Mouse (Mus musculus) spleen, postnatal 36 days (tissue): ENCODE data around the gene Igfbp2.
A peak's percentile ranks its signal among the peaks of the same experiment; 100 is the strongest.

Experiments
- DNase-seq, 2 experiments: peaks; one replicate each; pipeline ENCODE4 v3.0.0; 2022; ENCODE audit warnings: low spot score in 2 of 2, mixed read lengths in 1 of 2

Igfbp2 gene

GRCm38 (mm10) chr1:72855729-72856128, 31.4 kb downstream of the Igfbp2 start:
- DNase-seq = no peak

GRCm38 (mm10) chr1:72856209-72856909, 32.1 kb downstream of the Igfbp2 start:
- DNase-seq = no peak

DNA sequence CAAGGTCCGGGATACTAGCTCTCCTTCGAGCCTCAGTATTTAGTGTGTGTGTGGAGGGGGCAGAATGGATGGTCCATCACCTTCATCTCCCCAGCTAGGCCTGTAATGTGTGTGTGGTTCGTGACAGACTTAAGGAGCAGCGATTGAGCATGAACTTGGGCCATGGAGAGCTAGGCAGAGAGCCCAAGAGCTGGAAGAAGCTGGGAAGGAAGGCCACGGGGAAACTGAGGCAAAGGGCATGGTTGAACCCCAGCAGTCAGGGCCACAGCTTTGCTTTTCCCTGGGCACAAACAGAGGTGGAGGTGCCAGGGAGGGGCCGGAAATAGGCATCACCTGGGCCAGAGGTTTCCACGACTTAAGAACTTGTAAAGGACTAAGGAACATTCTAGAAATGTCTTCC, 32.8 kb downstream of the Igfbp2 start:
- no peak for DNase-seq

GRCm38 (mm10) chr1:72857631-72858030, 33.3 kb downstream of the Igfbp2 start:
- no peak for DNase-seq

GRCm38 (mm10) chr1:72858286-72858685, 34.0 kb downstream of the Igfbp2 start:
- no peak for DNase-seq

GRCm38 (mm10) chr1:72858874-72859273, 34.6 kb downstream of the Igfbp2 start:
- no peak for DNase-seq

DNA sequence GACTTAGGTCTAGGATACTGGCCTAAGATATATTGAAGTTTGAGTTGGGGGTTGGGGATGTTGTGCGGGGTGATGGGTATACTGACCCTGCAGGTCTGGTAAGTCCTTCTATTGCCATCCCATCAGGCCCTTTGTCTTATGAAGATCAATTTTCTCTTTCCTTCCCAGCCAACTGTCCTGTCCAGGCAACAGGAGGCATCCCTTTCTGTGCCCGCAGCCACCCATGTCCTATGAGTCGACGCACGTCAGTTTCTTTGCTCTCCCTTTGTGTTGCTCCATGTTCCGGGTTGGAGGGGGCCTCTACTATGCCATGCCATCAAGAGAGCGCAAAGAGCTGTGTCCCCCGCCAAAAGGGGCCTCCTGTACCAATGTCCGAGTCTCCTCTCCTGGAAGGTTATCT, 35.7 kb downstream of the Igfbp2 start:
- DNase-seq = no peak

DNA sequence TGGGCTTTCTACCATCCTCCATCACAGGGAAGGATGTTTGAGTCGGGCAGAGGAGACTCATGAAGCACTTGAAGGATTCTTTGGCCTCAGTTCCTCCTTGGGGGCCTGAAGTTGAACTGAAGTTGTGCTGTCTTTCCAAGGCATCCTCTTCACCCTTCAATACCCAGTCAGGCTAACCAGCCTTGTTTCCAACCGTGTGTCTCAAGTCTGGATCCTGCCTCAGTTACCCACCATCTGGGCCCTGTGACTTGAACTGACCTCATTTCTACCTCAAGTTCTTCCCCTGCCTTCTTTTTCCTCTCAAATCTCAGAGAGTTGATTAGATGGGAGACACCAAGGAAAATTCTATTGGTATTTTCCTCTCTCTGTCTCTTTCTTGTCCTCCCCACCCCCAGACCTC, 36.2 kb downstream of the Igfbp2 start:
- no peak for DNase-seq

- DNase-seq = no peak
Measured at GRCm38 (mm10) chr1:72861702-72862101, 37.4 kb downstream of the Igfbp2 start.

GRCm38 (mm10) chr1:72862248-72862647, 37.9 kb downstream of the Igfbp2 start:
- DNase-seq = no peak

- no peak for DNase-seq
Measured at GRCm38 (mm10) chr1:72863692-72864091, 39.4 kb downstream of the Igfbp2 start.

DNA sequence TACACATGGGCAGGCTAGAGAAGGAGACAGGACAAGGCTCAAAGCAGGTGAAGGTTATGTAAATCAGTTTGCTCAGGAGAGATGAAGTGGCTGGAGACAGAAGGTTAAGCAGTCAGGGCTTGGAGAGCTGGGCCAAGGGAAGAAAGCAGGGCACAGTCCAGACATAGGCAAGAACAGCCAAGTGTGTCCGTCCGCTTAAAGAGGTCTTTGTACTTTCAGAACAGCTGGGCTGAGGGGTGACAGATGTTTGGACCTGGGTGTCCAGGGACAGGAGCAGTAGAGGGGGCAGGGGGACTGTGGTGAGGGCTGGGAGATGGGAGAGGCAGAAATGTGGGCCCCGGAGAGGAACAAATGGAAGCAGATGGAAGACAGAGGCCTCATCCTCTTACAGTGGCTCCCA, 40.0 kb downstream of the Igfbp2 start:
- no peak for DNase-seq

DNA sequence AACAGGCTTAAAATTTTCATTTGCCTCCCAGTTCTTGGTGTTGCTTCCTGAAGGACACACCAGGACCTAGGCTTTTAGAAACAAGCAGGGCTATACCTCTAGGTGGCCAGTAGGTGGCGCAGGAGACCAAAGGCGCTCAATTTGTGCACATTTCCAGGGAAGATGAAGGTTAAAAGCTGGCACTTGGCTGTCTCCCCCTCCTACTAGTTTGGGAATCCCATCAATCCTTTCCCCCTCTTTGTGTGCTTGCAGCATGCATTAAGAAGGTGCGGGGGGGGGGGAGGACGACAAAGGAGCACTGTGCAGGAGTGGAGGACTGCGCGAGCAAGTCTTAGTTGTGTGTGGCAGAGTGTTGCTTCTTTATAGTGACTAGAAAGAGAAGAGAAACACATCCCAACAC, 41.6 kb downstream of the Igfbp2 start:
- DNase-seq = peak in 1 of 2 experiments; percentile 21

GRCm38 (mm10) chr1:72866417-72866816, 42.1 kb downstream of the Igfbp2 start:
- DNase-seq = no peak

DNA sequence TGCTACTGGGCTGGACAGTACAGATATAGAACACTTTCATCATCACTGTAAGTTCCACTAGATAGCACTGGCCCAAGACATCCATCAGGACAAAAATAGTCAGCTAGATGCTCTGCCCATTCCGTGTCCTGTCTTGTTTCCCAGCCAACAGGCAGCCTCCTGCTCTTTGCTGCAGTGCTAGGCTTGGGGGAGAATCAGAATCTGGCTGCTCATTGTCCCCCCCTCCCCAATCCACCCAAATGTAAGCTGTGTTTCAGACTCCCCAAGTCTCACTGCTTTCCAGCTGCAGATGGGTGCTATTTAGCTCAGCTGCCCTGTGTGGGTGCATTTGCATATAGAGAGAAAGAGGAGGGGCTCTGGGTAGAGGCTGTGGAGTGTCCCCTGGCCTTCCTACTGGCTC, 43.0 kb downstream of the Igfbp2 start:
- no peak for DNase-seq

DNA sequence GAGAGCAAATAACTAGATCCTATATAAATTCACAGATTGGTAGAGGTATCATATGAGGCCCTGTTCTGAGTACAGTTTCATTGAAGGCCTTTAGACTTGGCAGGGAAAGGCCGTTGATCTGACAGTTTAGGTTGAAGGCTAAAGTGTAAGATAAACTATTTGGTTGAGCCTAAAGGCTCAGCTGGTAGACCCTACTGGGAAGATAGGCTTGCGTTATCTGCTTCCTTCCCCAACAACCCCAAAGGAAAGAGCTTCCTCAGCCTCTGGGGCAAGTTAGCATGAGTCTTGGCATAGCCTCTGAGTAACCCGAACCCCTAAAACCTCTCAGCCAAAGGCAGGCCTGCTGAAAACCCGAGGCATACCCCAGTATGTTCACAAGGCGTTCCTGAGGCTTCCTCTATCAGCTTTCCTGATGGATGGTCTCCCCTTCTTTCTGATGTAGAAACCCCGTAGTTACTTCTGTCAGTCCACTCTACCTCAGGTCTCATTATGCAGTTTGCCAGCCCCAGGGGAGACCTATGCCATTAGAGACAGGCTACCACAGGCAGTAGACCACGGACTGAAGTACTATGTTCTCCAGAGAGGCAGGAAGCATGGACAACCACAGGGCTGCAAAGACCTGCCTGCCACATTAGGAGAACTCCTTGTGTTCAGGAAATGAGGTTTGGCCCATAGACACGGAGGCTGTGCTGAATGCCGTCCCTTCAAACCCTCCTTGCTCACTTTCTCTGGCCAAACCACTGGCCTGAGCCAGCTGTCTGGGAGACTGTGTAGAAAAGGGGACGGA, 44.3 kb downstream of the Igfbp2 start:
- no peak for DNase-seq

DNA sequence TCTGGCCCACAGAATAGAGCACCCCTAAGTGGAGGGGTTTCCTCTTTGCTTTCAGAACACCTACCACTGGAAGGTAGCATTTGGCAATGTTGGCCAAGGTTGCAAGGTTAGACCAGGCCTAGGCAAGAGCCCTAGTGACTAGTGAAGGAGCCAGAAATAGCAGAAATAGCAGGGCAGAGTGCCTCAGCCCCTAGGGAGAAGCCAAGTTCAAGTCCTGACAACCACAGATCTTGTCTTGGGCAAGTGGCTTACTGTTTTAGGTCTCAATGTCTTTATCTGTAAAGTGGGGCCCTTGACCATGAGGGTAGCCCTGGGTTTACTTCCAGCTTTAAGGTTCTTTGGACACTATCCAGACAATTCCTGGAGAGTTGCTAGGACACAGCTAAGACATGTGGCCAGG, 45.0 kb downstream of the Igfbp2 start:
- no peak for DNase-seq

DNA sequence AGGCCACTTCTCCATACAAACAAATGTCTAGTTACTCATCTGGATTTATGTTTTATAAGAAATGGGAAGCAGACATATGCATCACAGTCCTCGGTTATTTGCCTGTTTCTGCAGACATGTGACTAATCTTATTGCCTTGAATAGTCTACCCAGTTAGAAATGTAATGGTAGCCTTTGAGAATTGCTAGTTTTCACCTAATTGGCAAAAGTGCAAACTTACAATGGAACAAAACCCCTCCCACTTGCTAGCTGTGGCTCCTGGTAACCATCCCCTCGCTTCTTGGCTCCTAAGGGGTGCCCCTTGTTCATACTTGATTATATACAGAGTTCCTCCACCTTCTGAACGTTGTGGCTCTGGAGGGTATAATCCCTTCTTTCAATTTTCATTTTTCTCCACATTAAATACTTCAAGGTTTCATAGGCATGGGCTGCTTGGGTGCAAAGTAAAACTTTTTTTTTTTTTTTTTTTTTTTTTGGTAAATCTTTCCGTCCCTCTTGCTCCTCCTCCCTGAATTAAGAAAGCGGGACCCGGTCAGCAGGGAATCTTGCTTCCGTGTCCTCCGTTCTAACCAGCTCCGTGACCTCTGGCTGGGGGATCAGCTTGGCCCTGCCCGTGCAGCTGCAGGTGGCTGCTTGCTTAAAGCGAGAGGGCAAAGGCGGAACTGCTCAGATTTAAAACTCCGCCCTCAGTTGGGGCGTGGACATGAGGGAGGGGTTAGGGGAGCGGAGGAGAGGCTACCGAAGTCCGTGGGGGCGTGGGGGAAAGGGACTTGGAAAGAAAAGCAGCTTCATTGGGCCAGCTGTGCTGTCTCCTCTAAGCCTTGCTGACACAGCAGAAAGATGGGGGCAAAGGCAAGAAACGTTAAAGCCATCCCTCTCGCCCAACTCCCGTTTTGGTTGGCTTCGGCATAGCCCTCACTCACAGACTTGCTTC, 45.6 kb downstream of the Igfbp2 start:
- peak; percentile 63 to 66 for DNase-seq

DNA sequence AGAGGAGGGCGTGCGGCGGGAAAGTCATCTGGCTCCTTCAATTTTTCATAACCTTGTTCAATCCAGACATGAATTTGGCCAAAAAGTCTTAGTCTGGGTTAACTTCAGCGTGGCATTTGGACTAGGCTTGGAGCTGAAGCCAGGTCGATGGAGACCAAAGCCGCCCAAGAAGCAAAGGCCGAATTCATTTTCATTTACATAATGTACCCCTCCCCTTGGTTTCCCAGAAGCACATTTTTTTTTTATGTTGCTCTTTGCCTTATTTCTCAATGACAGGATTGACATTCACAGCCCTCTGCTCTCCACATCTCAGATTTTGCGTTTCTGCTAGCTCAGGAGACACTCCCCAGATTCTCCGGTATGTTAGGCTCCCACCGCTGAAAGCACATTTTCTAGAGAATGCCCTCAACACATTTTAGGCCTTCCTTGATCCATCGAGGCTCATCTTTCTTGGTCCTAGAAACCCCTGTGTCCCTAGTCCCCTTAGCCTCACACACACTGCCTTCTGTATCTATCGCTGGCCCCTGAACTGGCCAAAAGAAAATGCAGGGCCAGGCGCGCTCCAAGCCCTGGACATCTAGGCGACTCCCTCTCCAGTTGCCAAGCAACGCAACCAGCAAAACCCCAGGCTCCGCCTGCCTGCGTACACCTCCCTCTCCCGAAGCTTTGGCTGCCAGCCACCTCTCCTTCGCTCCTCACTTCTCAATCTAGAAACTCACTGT, 46.5 kb downstream of the Igfbp2 start:
- DNase-seq = no peak

GRCm38 (mm10) chr1:72871337-72871696, 47.0 kb downstream of the Igfbp2 start:
- no peak for DNase-seq

GRCm38 (mm10) chr1:72871697-72872411, 47.6 kb downstream of the Igfbp2 start:
- DNase-seq = no peak
